Mouse (Mus musculus): ENCODE data around the gene Spock1. TPM values are rescaled to one million over a fixed set of nuclear protein-coding genes. Genes with fewer than 3 reads are reported as not detected.

The Spock1 gene
- polyA plus RNA-seq, 1 experiment from 2014 or later: 42.9 TPM

DNA sequence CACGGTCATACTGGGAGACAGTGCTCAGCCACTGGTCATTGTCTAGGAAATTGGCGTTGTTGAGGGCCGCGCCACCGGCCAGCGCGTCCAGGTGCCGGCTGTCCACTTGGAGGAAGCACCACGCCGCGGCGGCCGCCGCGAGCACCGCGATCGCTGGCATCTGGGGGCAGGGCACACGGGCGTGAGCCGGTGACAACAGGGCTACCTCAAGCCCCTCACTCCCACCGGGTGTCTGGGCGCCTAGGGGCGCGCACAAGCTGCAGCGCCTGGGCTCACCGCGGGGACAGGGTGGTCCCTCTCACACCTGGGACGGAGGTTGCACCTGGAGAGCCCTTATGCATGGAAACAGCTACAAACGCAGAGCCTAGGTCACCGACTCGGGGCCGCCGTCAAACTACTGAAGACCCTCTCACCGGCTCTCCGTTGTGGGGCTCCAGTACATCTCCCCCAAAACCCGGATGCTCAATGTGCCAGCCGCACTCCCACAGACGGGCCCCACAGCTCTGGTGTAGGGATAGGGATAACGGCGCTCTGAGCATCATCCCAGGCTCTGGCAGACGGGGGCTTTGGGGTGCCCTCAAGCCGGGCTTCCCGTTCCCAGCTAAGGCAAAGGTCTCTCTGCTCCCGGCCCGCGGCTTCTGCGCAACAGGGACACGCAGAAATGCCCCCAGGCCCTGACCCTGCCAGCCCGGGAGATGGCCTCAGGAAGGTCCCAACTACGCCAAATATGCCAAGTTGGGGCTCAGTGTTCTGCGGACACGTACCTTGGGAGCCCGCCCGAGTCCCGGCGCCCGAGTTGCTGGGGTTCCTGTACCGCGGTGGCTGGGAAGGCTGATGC, 485 bp downstream of the Spock1 start:
- H3K9me3 ChIP-seq: no peaks in the 10 kb centered on the region
- ATAC-seq (ENCODE audit: low FRiP score, low read depth): peak; percentile 63
- H3K27ac ChIP-seq: no peak overlapping the region

DNA sequence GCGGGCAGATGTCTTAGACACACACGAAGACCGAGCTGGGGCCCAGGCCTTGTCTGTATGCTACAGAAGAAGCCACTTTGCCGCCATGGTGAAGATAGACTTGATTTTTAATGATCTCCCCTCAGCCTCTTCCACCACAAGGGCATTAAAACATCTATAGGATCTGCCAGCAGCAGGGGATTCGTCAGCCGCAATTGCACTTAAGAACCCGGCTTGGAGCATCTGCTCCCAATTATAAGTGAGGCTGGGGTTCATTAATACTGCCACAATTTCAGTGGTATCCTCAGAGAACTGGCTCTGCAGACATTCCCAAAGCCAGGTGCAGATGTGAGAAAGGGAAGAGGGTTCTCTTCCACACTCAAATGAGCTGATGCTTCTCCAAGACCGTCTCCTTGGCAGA, 13.5 kb downstream of the Spock1 start:
- no peaks in the 10 kb centered on the region for H3K9me3 ChIP-seq
- no peaks in the 10 kb centered on the region for H3K36me3 ChIP-seq
- H3K27me3 ChIP-seq (replicated peaks): no peaks in the 10 kb centered on the region
- no peak overlapping the region for H3K4me3 ChIP-seq
- H3K4me1 ChIP-seq: 0 out of 2 replicates have a peak, but pooled peaks cover 2% of the 10 kb centered on the region
- no peak for ATAC-seq (ENCODE audit: low FRiP score, low read depth)
- no peak overlapping the region for H3K9ac ChIP-seq
- 68% methylated on average over 8 of the region's 8 CpGs for WGBS
- H3K4me2 ChIP-seq (replicated peaks): no peak overlapping the region
- no peak overlapping the region for H3K27ac ChIP-seq

More for the DNA sequence above, 485 bp downstream of the Spock1 start:
- Histone ChIP-seq H3K4me2 (replicated peaks) (peak overlapping the region; percentile 82), H3K36me3 (no peaks in the 10 kb centered on the region), H3K27me3 (replicated peaks) (peaks cover 24% of the 10 kb centered on the region), H3K9ac (peak overlapping the region; percentile 65), H3K4me3 (peak overlapping the region; percentile 53), H3K4me1 (peaks cover 7% of the 10 kb centered on the region)
- 2% methylated on average over 60 of the region's 60 CpGs for WGBS

DNA sequence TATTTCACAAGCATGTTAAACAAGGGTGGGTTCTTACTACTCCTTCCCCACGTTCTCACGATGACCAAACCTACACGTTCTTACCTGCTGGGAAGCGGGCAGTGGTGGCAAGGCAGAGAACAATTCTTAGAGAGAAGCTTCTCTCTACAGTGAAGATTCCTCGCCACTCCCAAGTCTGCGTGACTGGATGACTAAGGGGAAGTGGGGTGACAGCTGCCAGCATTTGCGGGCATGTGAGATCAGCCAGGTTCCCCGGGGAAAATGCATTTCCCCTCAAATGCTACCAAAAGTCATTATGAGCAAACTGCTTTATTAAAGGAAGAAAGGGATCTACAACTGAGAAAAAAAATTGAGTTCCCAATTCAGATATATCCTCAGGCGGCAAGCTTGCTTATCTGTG, 18.4 kb downstream of the Spock1 start:
- WGBS: 80% methylated on average over 9 of the region's 9 CpGs
- H3K9me3 ChIP-seq: no peaks in the 10 kb centered on the region
- H3K4me1 ChIP-seq: peaks cover 9% of the 10 kb centered on the region; the same call in 1 of the 2 replicates
- H3K27ac ChIP-seq: no peak overlapping the region
- no peak overlapping the region for H3K4me3 ChIP-seq
- H3K9ac ChIP-seq: no peak overlapping the region
- H3K36me3 ChIP-seq: no peaks in the 10 kb centered on the region
- no peak overlapping the region for H3K4me2 ChIP-seq (replicated peaks)
- ATAC-seq (ENCODE audit: low FRiP score, low read depth): no peak
- no peaks in the 10 kb centered on the region for H3K27me3 ChIP-seq (replicated peaks)

DNA sequence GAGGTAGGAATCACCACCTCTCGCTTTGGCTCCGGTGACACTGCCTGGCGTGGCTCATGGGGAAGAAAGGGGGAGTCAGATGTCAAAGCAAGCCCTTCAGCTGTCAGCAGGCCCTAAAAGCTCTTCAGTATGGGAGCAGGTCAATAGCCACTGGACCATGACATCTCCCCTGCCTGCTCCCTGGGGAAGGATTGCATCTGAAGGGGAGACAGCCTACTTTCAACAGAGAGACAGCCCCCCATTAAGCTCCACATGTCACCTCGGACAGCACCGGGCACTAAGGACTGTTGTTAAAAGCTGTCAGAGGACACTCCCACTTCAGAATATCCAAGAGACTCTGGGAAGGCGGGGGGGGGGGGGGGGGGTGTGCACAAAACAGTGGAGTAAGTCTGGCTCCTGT, 19.1 kb downstream of the Spock1 start:
- Histone ChIP-seq H3K36me3 (no peaks in the 10 kb centered on the region), H3K4me2 (replicated peaks) (no peak overlapping the region), H3K27me3 (replicated peaks) (no peaks in the 10 kb centered on the region), H3K9ac (no peak overlapping the region), H3K4me3 (no peak overlapping the region), H3K4me1 (peaks cover 9% of the 10 kb centered on the region; the same call in 1 of the 2 replicates), H3K27ac (no peak overlapping the region), H3K9me3 (no peaks in the 10 kb centered on the region)
- 11% methylated on average over 6 of the region's 6 CpGs for WGBS
- no peak for ATAC-seq (ENCODE audit: low FRiP score, low read depth)

DNA sequence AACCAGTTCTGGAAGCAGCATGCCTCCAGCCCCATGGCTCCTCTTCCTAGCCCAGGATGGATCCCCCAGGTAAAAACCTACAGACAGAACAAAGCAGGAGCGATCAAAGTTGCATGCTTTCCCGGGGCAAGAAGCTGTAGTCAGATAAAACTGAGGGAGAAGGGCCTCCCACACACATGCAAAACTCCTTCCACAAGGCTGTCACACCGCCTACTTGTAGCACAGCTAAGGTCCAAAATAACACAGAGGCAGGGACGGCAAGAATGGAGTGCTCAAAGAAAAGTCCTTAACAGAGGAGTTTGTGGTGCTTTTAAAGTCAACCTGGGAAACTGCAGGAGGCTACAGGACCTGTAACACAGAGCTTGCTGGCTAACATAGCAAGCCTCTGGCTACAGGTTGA, 28.3 kb downstream of the Spock1 start:
- H3K36me3 ChIP-seq: no peaks in the 10 kb centered on the region
- H3K4me1 ChIP-seq: 0 out of 2 replicates have a peak, but pooled peaks cover 3% of the 10 kb centered on the region
- no peak for ATAC-seq (ENCODE audit: low FRiP score, low read depth)
- H3K27me3 ChIP-seq (replicated peaks): no peaks in the 10 kb centered on the region
- no peak overlapping the region for H3K4me3 ChIP-seq
- H3K27ac ChIP-seq: no peak overlapping the region
- H3K9me3 ChIP-seq: no peaks in the 10 kb centered on the region
- WGBS: 58% methylated on average over 4 of the region's 4 CpGs
- H3K4me2 ChIP-seq (replicated peaks): no peak overlapping the region
- no peak overlapping the region for H3K9ac ChIP-seq

DNA sequence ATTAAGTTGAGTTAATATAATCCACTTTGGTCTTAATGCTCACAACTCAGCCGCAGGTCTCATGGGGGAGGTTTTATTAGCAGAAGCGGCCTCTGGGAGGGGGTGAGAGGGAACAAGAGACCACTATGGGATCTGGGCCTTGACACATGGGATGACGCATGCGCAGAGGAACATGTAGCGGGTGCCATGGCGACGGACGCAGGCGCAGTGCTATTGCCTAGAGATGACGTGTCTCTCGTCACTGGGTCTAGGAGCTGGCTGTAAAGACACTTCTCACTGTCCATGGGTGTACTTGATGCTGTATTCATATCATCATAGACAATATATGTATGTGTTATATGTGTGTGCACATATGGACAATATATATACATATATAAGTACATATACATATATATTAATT, 29.3 kb downstream of the Spock1 start:
- H3K9ac ChIP-seq: no peak overlapping the region
- 0 out of 2 replicates have a peak, but pooled peaks cover 3% of the 10 kb centered on the region for H3K4me1 ChIP-seq
- no peaks in the 10 kb centered on the region for H3K9me3 ChIP-seq
- H3K4me3 ChIP-seq: no peak overlapping the region
- H3K27ac ChIP-seq: no peak overlapping the region
- no peak overlapping the region for H3K4me2 ChIP-seq (replicated peaks)
- ATAC-seq (ENCODE audit: low FRiP score, low read depth): no peak
- 82% methylated on average over 11 of the region's 11 CpGs for WGBS
- no peaks in the 10 kb centered on the region for H3K36me3 ChIP-seq
- H3K27me3 ChIP-seq (replicated peaks): no peaks in the 10 kb centered on the region

DNA sequence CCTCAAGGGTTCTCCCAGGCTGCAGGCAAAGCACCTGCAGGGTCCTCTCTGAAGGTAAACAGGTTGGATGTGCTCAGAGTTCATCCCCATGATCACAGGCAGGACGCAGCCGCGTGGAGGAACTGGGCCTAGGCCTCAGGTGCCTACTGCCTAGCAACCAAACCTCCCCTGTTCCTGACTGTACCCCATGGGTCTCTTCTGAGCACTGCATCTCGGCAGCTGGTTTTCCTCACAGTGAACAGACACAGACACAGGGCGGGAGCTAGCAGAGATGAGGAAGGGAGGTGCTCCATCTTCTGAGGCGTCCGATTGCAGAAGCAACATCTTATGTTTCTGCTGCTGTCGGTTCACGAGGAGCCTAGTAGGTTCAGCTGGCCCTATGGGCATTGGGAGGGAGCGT, 30.4 kb downstream of the Spock1 start:
- H3K9me3 ChIP-seq: no peaks in the 10 kb centered on the region
- H3K4me1 ChIP-seq: 0 out of 2 replicates have a peak, but pooled peaks cover 3% of the 10 kb centered on the region
- H3K4me3 ChIP-seq: no peak overlapping the region
- no peak for ATAC-seq (ENCODE audit: low FRiP score, low read depth)
- no peak overlapping the region for H3K4me2 ChIP-seq (replicated peaks)
- no peaks in the 10 kb centered on the region for H3K27me3 ChIP-seq (replicated peaks)
- H3K36me3 ChIP-seq: no peaks in the 10 kb centered on the region
- H3K27ac ChIP-seq: no peak overlapping the region
- H3K9ac ChIP-seq: no peak overlapping the region
- WGBS: 67% methylated on average over 10 of the region's 10 CpGs

DNA sequence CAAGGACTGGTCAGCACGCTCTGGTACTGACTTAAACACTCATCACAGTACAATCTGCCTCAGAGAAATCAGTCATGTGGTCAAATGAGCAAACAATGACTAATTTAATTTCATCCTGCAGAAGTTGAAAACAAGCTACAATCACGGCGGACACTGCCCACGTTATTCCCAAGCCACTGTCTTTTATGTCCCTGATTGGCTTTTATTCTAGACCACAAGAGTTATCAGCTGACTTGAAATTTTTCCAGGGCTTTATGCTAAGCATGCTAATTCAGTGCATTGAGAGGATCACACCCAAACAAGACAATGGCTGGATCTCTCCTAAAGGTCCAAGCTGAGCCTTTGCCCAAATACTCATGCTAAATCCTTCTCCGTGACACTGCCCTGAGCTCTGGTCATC, 31.2 kb downstream of the Spock1 start:
- Histone ChIP-seq H3K27ac (no peak overlapping the region), H3K9me3 (no peaks in the 10 kb centered on the region), H3K4me2 (replicated peaks) (no peak overlapping the region), H3K4me1 (0 out of 2 replicates have a peak, but pooled peaks cover 3% of the 10 kb centered on the region), H3K27me3 (replicated peaks) (no peaks in the 10 kb centered on the region), H3K4me3 (no peak overlapping the region), H3K9ac (no peak overlapping the region), H3K36me3 (no peaks in the 10 kb centered on the region)
- WGBS: 74% methylated on average over 5 of the region's 5 CpGs
- no peak for ATAC-seq (ENCODE audit: low FRiP score, low read depth)

DNA sequence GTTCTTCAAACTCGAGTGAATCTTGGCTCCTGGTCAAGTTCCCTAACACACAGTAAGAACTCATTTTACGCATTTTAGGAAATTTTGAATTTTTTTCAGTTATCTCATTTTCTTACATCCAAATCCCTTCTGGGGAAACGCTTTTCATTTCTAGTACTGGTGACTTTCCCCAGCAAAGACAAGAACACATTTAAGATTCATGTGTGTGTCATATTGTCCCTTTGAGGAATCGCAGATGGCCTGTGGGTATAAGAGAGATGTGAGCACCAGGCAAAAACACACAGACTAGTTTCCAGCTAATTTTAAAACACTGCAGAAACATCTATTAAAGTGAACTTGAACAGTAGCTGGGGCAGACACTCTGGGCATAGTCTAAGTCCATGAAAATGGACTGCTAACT, 38.1 kb downstream of the Spock1 start:
- Histone ChIP-seq H3K27ac (no peak overlapping the region), H3K9ac (no peak overlapping the region), H3K27me3 (replicated peaks) (no peaks in the 10 kb centered on the region), H3K36me3 (no peaks in the 10 kb centered on the region), H3K4me1 (no peaks in the 10 kb centered on the region), H3K9me3 (no peaks in the 10 kb centered on the region), H3K4me2 (replicated peaks) (no peak overlapping the region), H3K4me3 (no peak overlapping the region)
- 89% methylated on average over 4 of the region's 4 CpGs for WGBS
- no peak for ATAC-seq (ENCODE audit: low FRiP score, low read depth)

DNA sequence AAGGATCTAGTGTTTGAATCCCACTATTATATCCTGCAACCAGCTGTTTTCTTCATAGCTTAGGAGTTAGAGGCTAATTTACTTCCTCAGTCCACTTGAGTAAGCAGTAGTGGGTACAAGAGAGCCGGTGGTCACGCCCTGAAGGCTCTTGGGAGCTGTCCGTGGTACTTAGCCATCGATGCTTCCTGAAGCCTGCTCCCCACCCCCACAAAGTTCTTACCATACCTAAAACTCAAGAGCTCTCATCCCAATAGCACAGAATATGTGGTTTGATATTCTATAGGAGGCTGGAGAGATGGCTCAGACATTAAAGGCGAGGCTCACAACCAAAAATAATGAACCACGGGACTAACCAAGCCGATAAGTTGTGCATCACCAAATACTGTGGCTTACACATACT, 40.5 kb downstream of the Spock1 start:
- Histone ChIP-seq H3K9ac (no peak overlapping the region), H3K4me3 (no peak overlapping the region), H3K4me1 (no peaks in the 10 kb centered on the region), H3K9me3 (no peaks in the 10 kb centered on the region), H3K27ac (no peak overlapping the region), H3K36me3 (no peaks in the 10 kb centered on the region), H3K4me2 (replicated peaks) (no peak overlapping the region), H3K27me3 (replicated peaks) (no peaks in the 10 kb centered on the region)
- 67% methylated on average over 7 of the region's 7 CpGs for WGBS
- no peak for ATAC-seq (ENCODE audit: low FRiP score, low read depth)

DNA sequence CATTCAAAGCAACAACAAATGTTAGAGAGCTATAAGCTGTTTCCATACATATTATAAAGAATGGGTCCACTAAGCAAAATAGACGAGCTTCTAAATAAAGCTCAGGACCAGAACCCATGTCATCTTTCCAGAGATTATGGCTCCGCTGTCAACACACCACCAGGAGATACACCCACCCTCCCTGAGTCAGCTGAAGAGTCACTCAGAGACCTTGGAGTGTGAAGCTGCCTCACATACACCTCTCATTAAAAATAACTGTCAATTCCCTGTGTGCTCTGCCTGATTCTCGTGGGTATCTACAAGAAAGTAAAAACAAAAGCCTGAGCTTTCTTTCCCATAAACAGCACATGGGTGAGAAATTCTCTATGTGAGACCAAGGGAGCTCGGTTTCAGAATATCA, 43.1 kb downstream of the Spock1 start:
- Histone ChIP-seq H3K9me3 (no peaks in the 10 kb centered on the region), H3K27ac (no peak overlapping the region), H3K27me3 (replicated peaks) (no peaks in the 10 kb centered on the region), H3K4me1 (no peaks in the 10 kb centered on the region), H3K36me3 (no peaks in the 10 kb centered on the region), H3K4me2 (replicated peaks) (no peak overlapping the region), H3K9ac (no peak overlapping the region), H3K4me3 (no peak overlapping the region)
- no peak for ATAC-seq (ENCODE audit: low FRiP score, low read depth)
- 88% methylated on average over 4 of the region's 4 CpGs for WGBS

DNA sequence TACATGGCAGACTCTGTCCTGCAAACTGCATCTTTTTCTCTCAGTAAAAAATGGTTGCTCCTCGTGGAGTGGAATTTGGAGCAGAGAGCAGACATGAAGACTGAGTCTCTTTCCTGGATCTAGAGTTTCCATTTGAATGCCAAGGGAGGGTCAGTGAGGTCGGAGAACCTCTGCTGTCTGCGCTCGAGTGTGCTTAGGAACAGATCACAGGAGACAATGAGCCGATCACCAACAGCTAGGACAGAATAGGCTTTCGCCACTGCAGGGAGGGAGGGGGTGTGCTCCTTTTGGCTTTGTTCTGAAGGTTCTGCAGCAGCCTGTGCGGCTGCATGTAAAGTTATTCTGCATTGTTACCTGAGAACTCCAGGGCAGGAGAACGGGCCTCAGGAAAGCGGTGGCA, 49.6 kb downstream of the Spock1 start:
- no peak for ATAC-seq (ENCODE audit: low FRiP score, low read depth)
- Histone ChIP-seq H3K27ac (no peak overlapping the region), H3K27me3 (replicated peaks) (no peaks in the 10 kb centered on the region), H3K36me3 (no peaks in the 10 kb centered on the region), H3K9me3 (no peaks in the 10 kb centered on the region), H3K4me2 (replicated peaks) (no peak overlapping the region), H3K4me1 (0 out of 2 replicates have a peak, but pooled peaks cover 3% of the 10 kb centered on the region), H3K4me3 (no peak overlapping the region), H3K9ac (no peak overlapping the region)
- 37% methylated on average over 9 of the region's 9 CpGs for WGBS

DNA sequence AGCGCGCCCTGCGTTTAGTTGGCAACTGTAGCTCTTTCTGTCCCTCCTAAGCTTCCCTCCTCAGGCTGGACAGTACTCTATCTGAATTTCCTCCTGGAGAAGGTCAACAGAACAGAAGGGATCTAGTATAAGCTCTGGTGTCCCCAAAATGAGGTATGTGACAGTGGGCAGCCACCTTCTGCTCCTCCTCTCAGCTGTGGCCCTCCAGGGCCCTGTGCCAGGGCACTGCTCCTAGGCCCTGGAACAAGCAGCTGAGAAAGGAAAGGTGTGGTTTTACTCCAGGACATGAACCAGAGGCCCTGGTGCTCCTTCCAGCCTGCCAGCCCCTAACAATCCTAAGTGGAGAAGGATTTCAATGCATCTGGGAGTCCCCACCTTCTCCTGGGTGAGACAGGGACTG, 51.1 kb downstream of the Spock1 start:
- no peak overlapping the region for H3K27ac ChIP-seq
- ATAC-seq (ENCODE audit: low FRiP score, low read depth): no peak

More for the DNA sequence above, 51.1 kb downstream of the Spock1 start:
- H3K9me3 ChIP-seq: no peaks in the 10 kb centered on the region
- 90% methylated on average over 3 of the region's 3 CpGs for WGBS
- no peaks in the 10 kb centered on the region for H3K27me3 ChIP-seq (replicated peaks)
- H3K4me2 ChIP-seq (replicated peaks): no peak overlapping the region
- no peaks in the 10 kb centered on the region for H3K36me3 ChIP-seq
- H3K9ac ChIP-seq: no peak overlapping the region
- H3K4me1 ChIP-seq: 0 out of 2 replicates have a peak, but pooled peaks cover 3% of the 10 kb centered on the region
- H3K4me3 ChIP-seq: no peak overlapping the region
